ENCODE assay signal across 17 mouse cellular contexts in the genomic region with DNA sequence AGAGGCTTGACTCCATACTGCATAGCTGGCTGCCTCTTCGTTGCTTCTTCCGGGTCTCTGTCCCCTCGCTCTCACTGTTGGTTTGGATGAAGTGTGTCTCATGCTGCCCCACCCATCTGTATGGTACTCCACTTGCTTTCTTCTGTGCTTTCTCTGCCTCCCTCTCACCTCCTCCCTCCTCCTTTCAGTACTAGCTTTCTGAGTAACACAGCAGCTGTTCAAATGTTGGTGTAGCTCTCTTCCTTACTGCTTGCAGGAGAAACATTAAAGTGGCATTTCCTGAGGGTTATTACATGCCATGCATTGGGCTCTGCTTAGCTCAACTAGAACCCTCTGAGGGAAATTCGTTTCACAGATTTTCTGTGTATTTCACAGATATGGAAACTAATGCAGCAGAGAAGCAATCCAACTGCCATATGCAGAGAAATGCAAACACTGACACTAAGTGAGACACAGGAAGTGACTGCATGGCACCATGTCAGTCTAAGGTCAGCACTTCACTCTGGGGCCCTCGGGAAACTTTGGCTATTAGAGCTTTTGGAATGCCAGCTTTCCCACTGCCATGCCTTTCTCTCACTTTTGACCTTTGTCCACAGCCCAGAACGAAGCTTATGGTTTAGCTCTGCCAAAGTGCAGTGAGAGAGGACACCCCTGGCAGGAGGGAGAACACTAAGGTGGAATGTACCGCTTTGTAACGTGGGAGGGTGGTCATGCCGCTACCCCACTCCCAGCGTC. TPM values are rescaled to one million over a fixed set of nuclear protein-coding genes. Genes with fewer than 3 reads are reported as not detected.
A peak's percentile ranks its signal among the peaks of the same experiment; 100 is the strongest.
DNase-seq lines count a peak whose midpoint lies in the region; TF ChIP-seq lines count a peak whose summit lies in the region.
"Had no signal": no experiment of that assay in that cellular context is flagged by ENCODE, and none has a peak within 500 bp of the region (broad histone marks: within the 10 kb centered on the region; RNA-seq: fewer than 3 reads in every experiment).

No protein-coding gene starts in this region.

- peaks cover 6% of the 10 kb centered on the region; the same call in 1 of the 2 replicates for H3K79me2 ChIP-seq in liver, adult 2 months (ENCODE audit: control insufficient read depth, insufficient read depth, low read length)

- TF ChIP-seq POLR2A in liver, adult 2 months (IDR thresholded peaks at IDR 0.05; ENCODE audit: extremely low read depth, insufficient read depth, low read length): no peak

- H3K9me3 ChIP-seq in hindbrain, embryonic 10.5 days: no peaks in the 10 kb centered on the region
- H3K9me3 ChIP-seq: embryonic facial prominence, embryonic 13.5 days; heart, embryonic 13.5 days; megakaryocyte, embryonic 14.5 days had no signal

- no peak for TF ChIP-seq CTCF in liver, adult 2 months (IDR thresholded peaks at IDR 0.05; ENCODE audit: low read depth, low read length)

- WGBS in liver, adult 2 months: 46% methylated on average over 10 of the region's 10 CpGs
- 86% methylated on average over 10 of the region's 10 CpGs for WGBS in hindbrain, embryonic 10.5 days

- H3K27me3 ChIP-seq in liver, adult 2 months (ENCODE audit: control insufficient read depth, insufficient read depth, low read length): no peaks in the 10 kb centered on the region
- no peaks in the 10 kb centered on the region for H3K27me3 ChIP-seq in hindbrain, embryonic 10.5 days (ENCODE audit: insufficient read depth, poor library complexity, severe bottlenecking)
- H3K27me3 ChIP-seq: embryonic facial prominence, embryonic 13.5 days; heart, embryonic 13.5 days; megakaryocyte, embryonic 14.5 days had no signal

- H3K4me1 ChIP-seq in liver, adult 2 months (ENCODE audit: control insufficient read depth, insufficient read depth, low read length): peaks cover 26% of the 10 kb centered on the region
- H3K4me1 ChIP-seq in brown adipose tissue, adult 24 weeks (ENCODE audit: control insufficient read depth, insufficient read depth, insufficient read length, low read length): peaks cover 13% of the 10 kb centered on the region
- H3K4me1 ChIP-seq in hindbrain, embryonic 10.5 days (replicated peaks): peaks cover 6% of the 10 kb centered on the region; the same call in 1 of the 2 replicates

- H3K4me3 ChIP-seq in liver, adult 2 months (ENCODE audit: insufficient read depth, low read depth, low read length): no peak overlapping the region
- H3K4me3 ChIP-seq in brown adipose tissue, adult 24 weeks (ENCODE audit: insufficient read depth, low read depth, low read length): no peak overlapping the region
- H3K4me3 ChIP-seq in hindbrain, embryonic 10.5 days: no peak overlapping the region
- H3K4me3 ChIP-seq: embryonic facial prominence, embryonic 13.5 days; heart, embryonic 13.5 days; megakaryocyte, embryonic 14.5 days had no signal

- H3K36me3 ChIP-seq in liver, adult 2 months (ENCODE audit: control insufficient read depth, insufficient read depth, low read length): peaks cover 25% of the 10 kb centered on the region
- H3K36me3 ChIP-seq in hindbrain, embryonic 10.5 days: peaks cover 59% of the 10 kb centered on the region

- peak; percentile 29 to 58 for DNase-seq in frontal cortex, adult 2 months (ENCODE audit: extremely low spot score in 1 of 2, low spot score in 1 of 2)
- no peak for DNase-seq in frontal cortex, postnatal 25 days (ENCODE audit: low spot score in 2 of 2)
- DNase-seq in liver, adult 2 months (ENCODE audit: extremely low read depth, low read depth, low spot score): peak; percentile 68
- no peak for DNase-seq in liver
- peak; percentile 43 to 61 for DNase-seq in kidney, postnatal 25 days
- no peak for DNase-seq in testis, postnatal 10 days (ENCODE audit: low spot score)
- DNase-seq in hindbrain, embryonic 10.5 days (ENCODE audit: low spot score): no peak
- DNase-seq: cerebellum, adult 9-11 months; heart, postnatal 36 days; layer of hippocampus, postnatal 36 days; lung, postnatal 10 days; thymus, adult 18-20 months had no signal

- no peak overlapping the region for H3K27ac ChIP-seq in liver, adult 2 months (replicated peaks; ENCODE audit: insufficient read depth, low read depth, low read length)
- H3K27ac ChIP-seq in brown adipose tissue, adult 24 weeks (replicated peaks; ENCODE audit: low read depth, low read length): peak overlapping the region; percentile 80
- no peak overlapping the region for H3K27ac ChIP-seq in hindbrain, embryonic 10.5 days
- H3K27ac ChIP-seq: embryonic facial prominence, embryonic 13.5 days; heart, embryonic 13.5 days; liver, embryonic 14.5 days had no signal

- H3K9ac ChIP-seq in liver, adult 2 months (ENCODE audit: low read depth, low read length): no peak overlapping the region
- H3K9ac ChIP-seq: embryonic facial prominence, embryonic 13.5 days; heart, embryonic 13.5 days; liver, embryonic 14.5 days had no signal

RNA-seq across cellular contexts. Expression of a gene that starts 18.2 kb away (rescaled TPM):
- 69.2 and 70.6 TPM in 2 replicates for polyA plus RNA-seq in frontal cortex, adult 2 months (2012; rRNA removed)
- 28.0 and 37.1 TPM in 2 replicates for total RNA-seq in liver, adult 2 months (2014; rRNA removed)
- polyA plus RNA-seq in liver, adult 2 months (2012; rRNA removed): 38.8 and 45.5 TPM in 2 replicates
- 28.8 and 36.9 TPM in 2 replicates for polyA plus RNA-seq in brown adipose tissue, adult 24 weeks (2012; ENCODE audit: insufficient read depth, insufficient read length, missing spikeins)
- 74.5 and 80.5 TPM in 2 replicates for polyA plus RNA-seq in hindbrain, embryonic 10.5 days (2016; fragmentation: Nextera tagmentation; extraction: Ambion mirVana)

RNA-seq across cellular contexts. Expression of a gene that starts 45.9 kb away (rescaled TPM):
- 23.4 and 24.8 TPM in 2 replicates for polyA plus RNA-seq in frontal cortex, adult 2 months (2012; rRNA removed)
- 0.37 and 0.47 TPM in 2 replicates for total RNA-seq in liver, adult 2 months (2014; rRNA removed)
- polyA plus RNA-seq in liver, adult 2 months (2012; rRNA removed): 0.36 and 0.43 TPM in 2 replicates
- 0.32 and 0.38 TPM in 2 replicates for polyA plus RNA-seq in brown adipose tissue, adult 24 weeks (2012; ENCODE audit: insufficient read depth, insufficient read length, missing spikeins)
- polyA plus RNA-seq in hindbrain, embryonic 10.5 days (2016; fragmentation: Nextera tagmentation; extraction: Ambion mirVana): 7.8 and 9.7 TPM in 2 replicates

Comparison
In these comparisons a context has a peak if more than half of its experiments do, and no peak if none do; other contexts are left out.
1. DNase-seq: peak in frontal cortex, adult 2 months (2 of 2), liver, adult 2 months (single experiment) and kidney, postnatal 25 days (2 of 2); none in frontal cortex, postnatal 25 days (0 of 2), liver (single experiment), testis, postnatal 10 days (single experiment) and hindbrain, embryonic 10.5 days (single experiment).